Mouse (Mus musculus) spleen, postnatal 0 days (tissue): Measurements from ENCODE around the gene Nrg4. TPM values are rescaled to one million over a fixed set of nuclear protein-coding genes. Genes with fewer than 3 reads are reported as not detected.

ENCODE experiments used
- polyA plus RNA-seq: library from polyadenylated mRNA; unstranded; fragments of >200 nt; fragmentation: Nextera tagmentation; extraction: Ambion mirVana; gene quantifications from 2 replicates; pipeline ENCODE4 v1.2.1, GENCODE M21; 2015

Nrg4 gene
- polyA plus RNA-seq = 1.2 and 2.0 TPM in 2 replicates

GRCm38 (mm10) chr9:55326515-55327233 lies at the start of gene Nrg4, which contains the start of gene Tmem266:
TSS of gene Nrg4 (minus strand) at chr9:55326844.
TSS of gene Tmem266 (plus strand) at chr9:55326913.

GRCm38 (mm10) chr9:55208790-55209481 lies 117.7 kb downstream of the Nrg4 start, which contains the start of gene Fbxo22:
TSS of gene Fbxo22 (plus strand) at chr9:55208925.

Other genes starting within 250 kb of the Nrg4 start
- 18.5 and 20.9 TPM in 2 replicates for gene Ube2q2, start 178.0 kb downstream of the Nrg4 start, polyA plus RNA-seq
- 21.5 and 22.8 TPM in 2 replicates for gene Fbxo22, start 117.9 kb downstream of the Nrg4 start, polyA plus RNA-seq
- gene Tmem266, start 69 bp upstream of the Nrg4 start, polyA plus RNA-seq = not detected in 2 replicates
- 149 and 170 TPM in 2 replicates for gene Etfa, start 185.4 kb upstream of the Nrg4 start, polyA plus RNA-seq
- gene Isl2, start 211.8 kb upstream of the Nrg4 start, polyA plus RNA-seq = not detected in 2 replicates